Mouse (Mus musculus) ES-Bruce4 (cell line): ENCODE data around the gene Ldlrad3. TPM values are rescaled to one million over a fixed set of nuclear protein-coding genes. Genes with fewer than 3 reads are reported as not detected.

Experiments used
- H3K27ac ChIP-seq: 2 replicates; pipeline ENCODE4 v1.5.1; 2012; ENCODE audit warnings: low read length, inconsistent platforms; ENCODE audit not compliant: insufficient read depth
- H3K27me3 ChIP-seq: 2 replicates; pipeline ENCODE4 v1.6.1; 2012; ENCODE audit warnings: mild to moderate bottlenecking, low read length, inconsistent platforms; ENCODE audit not compliant: control insufficient read depth, poor library complexity, insufficient read depth, severe bottlenecking
- H3K36me3 ChIP-seq: 2 replicates; pipeline ENCODE4 v1.6.1; 2012; ENCODE audit warnings: inconsistent platforms, mild to moderate bottlenecking, low read length, moderate library complexity; ENCODE audit not compliant: control insufficient read depth, poor library complexity, insufficient read depth, severe bottlenecking
- H3K4me1 ChIP-seq: one replicate; pipeline ENCODE4 v1.8.1; 2011; ENCODE audit warnings: low read length; ENCODE audit not compliant: control insufficient read depth, insufficient read depth
- H3K4me3 ChIP-seq: 2 replicates; pipeline ENCODE4 v1.5.1; 2011; ENCODE audit warnings: low read depth, mild to moderate bottlenecking, low read length
- H3K9ac ChIP-seq: 2 replicates; pipeline ENCODE4 v1.6.1; 2012; ENCODE audit warnings: low read depth, mild to moderate bottlenecking, inconsistent platforms; ENCODE audit not compliant: poor library complexity, severe bottlenecking
- H3K9me3 ChIP-seq: replicated peaks from 2 replicates; pipeline ENCODE4 v1.6.1; 2012; ENCODE audit warnings: mild to moderate bottlenecking, low read length, inconsistent platforms; ENCODE audit not compliant: control insufficient read depth, poor library complexity, insufficient read depth, severe bottlenecking
- CTCF ChIP-seq: IDR thresholded peaks from one replicate; pipeline ENCODE4 v1.8.1; 2011; ENCODE audit warnings: low read depth, low read length
- EP300 ChIP-seq: IDR thresholded peaks from 2 replicates; pipeline ENCODE4 v1.6.1; 2011; ENCODE audit warnings: low read depth, low read length; ENCODE audit not compliant: insufficient read depth
- POLR2A ChIP-seq: IDR thresholded peaks from one replicate; pipeline ENCODE4 v1.8.1; 2011; ENCODE audit warnings: low read length; ENCODE audit not compliant: insufficient read depth
- polyA plus RNA-seq: library from polyadenylated mRNA; stranded (reverse); fragments of >200 nt; gene quantifications from 2 replicates; pipeline ENCODE4 v1.2.4, GENCODE M21; 2011; ENCODE audit warnings: low read depth; ENCODE audit not compliant: missing spikeins, insufficient read depth, insufficient read length

Ldlrad3 gene
- polyA plus RNA-seq, 1 experiment = 15.7 TPM

DNA sequence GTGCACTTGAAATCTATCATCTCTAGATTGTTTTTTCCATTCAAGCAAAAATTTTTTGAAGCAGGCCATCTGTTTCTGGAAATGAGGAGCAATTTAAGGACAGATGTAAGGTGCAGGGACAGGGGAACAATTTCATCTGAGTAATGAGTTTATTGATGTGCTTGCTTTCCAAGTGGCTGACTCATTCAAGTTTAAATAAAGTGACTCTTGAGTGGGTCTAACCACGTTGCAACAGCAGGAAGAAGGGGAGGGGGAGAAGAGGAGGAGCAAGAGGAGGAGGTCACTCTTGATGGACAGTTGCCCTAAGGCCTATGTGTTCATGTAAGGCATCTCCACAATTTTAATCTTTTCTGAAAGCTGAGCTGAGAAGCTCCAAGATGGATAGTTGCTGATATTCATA, 184.5 kb downstream of the Ldlrad3 start:
- TF ChIP-seq EP300 (no peak), CTCF (no peak), POLR2A (no peak)
- Histone ChIP-seq H3K36me3 (no peaks in the 10 kb centered on the region), H3K4me3 (no peak overlapping the region), H3K9me3 (no peaks in the 10 kb centered on the region), H3K9ac (no peak overlapping the region), H3K4me1 (no peaks in the 10 kb centered on the region), H3K27me3 (no peaks in the 10 kb centered on the region), H3K27ac (no peak overlapping the region)

DNA sequence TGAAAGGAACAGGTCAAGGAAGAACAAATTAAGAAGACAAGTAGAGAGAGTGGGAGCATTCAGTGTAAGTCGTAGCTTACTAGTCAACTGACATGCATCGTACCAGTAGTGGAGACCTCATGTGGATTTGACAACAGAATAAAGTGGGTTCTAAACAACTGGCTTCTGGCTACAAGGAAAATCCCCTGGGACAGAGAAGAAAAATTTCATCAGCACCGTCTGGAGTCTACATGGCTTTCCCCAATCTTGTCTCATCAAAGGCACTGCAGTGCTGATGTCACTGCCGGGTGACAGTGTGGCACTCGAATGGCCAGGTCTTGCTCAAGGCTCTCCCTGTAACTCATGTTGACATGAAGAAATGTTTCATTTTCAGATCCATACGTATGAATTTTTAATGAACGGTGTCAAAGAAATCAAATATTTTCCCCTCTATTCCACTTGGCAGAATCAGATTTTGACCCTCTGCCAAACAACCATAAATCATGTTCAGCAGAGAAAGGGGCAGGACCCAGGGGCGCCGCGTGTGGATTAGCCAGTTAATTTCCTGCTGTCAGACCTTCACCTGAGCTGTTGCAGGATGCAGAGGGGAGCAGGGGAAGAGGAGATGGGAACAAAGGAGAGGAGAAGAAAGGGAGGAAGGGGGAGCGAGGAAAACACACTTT, 187.1 kb downstream of the Ldlrad3 start:
- Histone ChIP-seq H3K4me3 (no peak overlapping the region), H3K27me3 (no peaks in the 10 kb centered on the region), H3K9me3 (no peaks in the 10 kb centered on the region), H3K9ac (no peak overlapping the region), H3K4me1 (no peaks in the 10 kb centered on the region), H3K27ac (no peak overlapping the region), H3K36me3 (no peaks in the 10 kb centered on the region)
- no peak for TF ChIP-seq CTCF
- no peak for TF ChIP-seq EP300
- no peak for TF ChIP-seq POLR2A

DNA sequence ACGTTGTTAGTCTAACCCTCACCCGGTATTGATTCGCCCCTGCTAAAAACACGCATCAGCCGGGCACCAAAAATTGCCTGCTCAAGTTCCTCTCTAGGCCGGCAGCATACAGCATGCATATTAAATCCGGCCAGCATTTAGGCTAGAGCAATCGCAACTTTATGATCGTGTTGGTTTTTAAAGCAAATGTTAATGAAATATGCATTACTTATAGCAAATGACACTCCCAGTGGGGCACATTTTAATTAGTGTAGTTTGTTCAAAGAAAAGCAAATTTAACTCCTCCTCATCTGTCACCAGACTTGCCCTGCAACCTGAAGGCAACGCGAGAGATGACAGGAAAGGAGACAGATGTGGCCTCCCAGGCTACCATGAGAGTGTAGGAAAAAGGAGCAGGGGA, 189.2 kb downstream of the Ldlrad3 start:
- Histone ChIP-seq H3K27me3 (no peaks in the 10 kb centered on the region), H3K4me1 (no peaks in the 10 kb centered on the region), H3K27ac (no peak overlapping the region), H3K36me3 (no peaks in the 10 kb centered on the region), H3K9ac (no peak overlapping the region), H3K4me3 (no peak overlapping the region), H3K9me3 (no peaks in the 10 kb centered on the region)
- TF ChIP-seq POLR2A (no peak), EP300 (no peak), CTCF (no peak)

DNA sequence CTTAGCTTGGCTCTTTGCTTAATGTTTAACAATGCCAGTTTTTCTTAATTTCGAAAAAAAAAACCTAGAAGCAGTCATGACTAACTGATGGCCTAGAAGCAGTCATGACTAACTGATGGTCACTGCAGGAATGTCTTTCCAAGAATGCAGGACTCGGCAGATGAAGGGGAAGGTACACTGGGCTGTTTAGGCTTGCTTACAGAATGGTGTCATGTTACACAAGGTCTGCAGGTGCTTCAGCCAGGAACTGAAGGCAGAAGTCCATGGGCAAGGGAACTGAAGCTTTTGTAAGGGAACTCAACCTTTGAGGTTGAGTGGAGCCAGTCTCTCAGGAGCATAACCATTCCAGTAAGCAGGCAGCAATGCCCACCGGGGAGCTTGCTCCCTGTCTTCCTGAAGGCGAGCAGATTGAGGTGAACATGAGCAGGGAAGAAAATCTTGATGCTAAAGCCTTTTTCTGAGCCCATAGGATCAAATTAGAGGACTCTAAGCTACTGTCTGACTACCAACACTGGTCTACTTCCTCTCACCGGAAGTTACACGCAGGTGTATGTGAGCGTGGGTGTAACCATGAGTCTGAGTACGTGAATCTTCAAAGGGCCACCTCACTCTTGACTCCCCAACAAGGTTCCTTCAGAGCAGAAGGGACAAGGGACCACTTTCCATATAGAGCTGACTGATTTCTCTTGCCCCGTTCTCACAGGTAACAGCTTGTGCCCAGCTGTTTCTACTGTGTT, 193.4 kb downstream of the Ldlrad3 start:
- Histone ChIP-seq H3K27me3 (no peaks in the 10 kb centered on the region), H3K4me1 (no peaks in the 10 kb centered on the region), H3K9ac (no peak overlapping the region), H3K27ac (no peak overlapping the region), H3K4me3 (no peak overlapping the region), H3K9me3 (no peaks in the 10 kb centered on the region), H3K36me3 (no peaks in the 10 kb centered on the region)
- no peak for TF ChIP-seq POLR2A
- no peak for TF ChIP-seq EP300
- no peak for TF ChIP-seq CTCF

DNA sequence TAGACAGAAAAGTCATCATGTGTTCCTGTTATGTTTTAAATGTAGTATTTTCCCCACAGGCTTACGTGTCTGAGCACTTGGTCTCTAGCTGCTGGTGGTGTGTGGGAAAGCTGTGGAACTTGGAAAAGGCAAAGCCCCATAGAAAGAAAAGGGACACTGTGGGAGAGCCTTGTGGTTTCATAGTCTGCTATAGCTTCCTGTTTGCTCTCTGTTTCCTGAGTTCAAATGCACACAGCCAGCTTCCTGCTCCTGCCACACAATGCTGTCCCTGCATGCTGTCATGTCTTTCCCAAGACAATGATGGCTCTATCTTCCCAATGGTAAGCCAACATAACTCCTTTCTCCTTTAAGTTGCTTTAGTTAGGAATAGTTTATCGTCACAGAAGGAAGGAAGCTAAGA, 194.5 kb downstream of the Ldlrad3 start:
- Histone ChIP-seq H3K27me3 (no peaks in the 10 kb centered on the region), H3K4me3 (no peak overlapping the region), H3K27ac (no peak overlapping the region), H3K36me3 (no peaks in the 10 kb centered on the region), H3K9ac (no peak overlapping the region), H3K9me3 (no peaks in the 10 kb centered on the region), H3K4me1 (no peaks in the 10 kb centered on the region)
- no peak for TF ChIP-seq EP300
- TF ChIP-seq CTCF = no peak
- TF ChIP-seq POLR2A = no peak

DNA sequence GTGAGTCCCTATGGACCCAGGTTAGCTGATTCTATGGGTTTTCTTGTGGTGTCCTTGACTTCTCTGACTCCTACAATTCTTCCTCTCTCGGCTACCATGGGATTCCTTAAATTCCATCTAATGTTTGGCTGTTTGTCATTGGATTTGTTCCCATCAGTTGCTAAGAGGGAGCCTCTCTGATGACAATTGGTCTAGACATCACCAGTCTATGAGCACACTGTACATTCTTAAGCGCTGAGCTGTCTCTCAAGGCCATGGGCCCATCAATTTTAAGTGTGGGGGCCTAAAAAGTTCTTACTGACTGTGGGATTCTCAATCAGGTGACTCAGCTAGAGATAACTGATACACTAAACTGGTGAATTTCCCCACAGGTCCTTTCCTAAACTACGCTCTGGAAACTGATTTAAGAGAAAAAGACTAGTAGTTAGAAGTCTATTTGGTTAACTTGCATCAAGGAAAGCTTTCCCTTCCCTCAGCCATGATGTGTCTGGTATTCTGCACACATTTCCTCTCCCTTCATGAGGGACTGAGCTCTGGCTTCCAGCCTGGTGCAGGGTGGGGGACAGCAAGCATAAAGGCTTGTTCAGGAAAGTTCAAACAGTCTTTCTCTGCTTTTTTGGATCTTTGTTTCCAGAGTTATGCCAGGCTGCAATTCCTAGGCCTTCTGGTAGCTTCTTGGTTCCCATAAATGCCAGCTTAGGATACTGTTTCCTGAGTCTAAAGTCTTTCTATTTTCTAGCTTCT, 199.7 kb downstream of the Ldlrad3 start:
- Histone ChIP-seq H3K27ac (no peak overlapping the region), H3K4me1 (no peaks in the 10 kb centered on the region), H3K27me3 (no peaks in the 10 kb centered on the region), H3K9ac (no peak overlapping the region), H3K4me3 (no peak overlapping the region), H3K9me3 (no peaks in the 10 kb centered on the region), H3K36me3 (no peaks in the 10 kb centered on the region)
- no peak for TF ChIP-seq EP300
- no peak for TF ChIP-seq POLR2A
- no peak for TF ChIP-seq CTCF
